Mouse (Mus musculus) liver, embryonic 15.5 days (tissue): Measurements from ENCODE around the gene Bnip2. TPM values are rescaled to one million over a fixed set of nuclear protein-coding genes. Genes with fewer than 3 reads are reported as not detected.

Source experiments
- ATAC-seq: fragments of 200-750 bp; cut with Nextera tagmentation; 2 replicates; pipeline ENCODE4 v1.8.0; 2017; ENCODE audit warnings: moderate number of reproducible peaks, mild to moderate bottlenecking, moderate library complexity; ENCODE audit not compliant: insufficient read depth
- H3K27ac ChIP-seq: fragments of 300-500 bp; sonication (generic); replicated peaks from 2 replicates; pipeline ENCODE4 v1.5.1; 2015; ENCODE audit warnings: mild to moderate bottlenecking, inconsistent platforms
- H3K27me3 ChIP-seq: fragments of 300-500 bp; sonication (generic); 2 replicates; pipeline ENCODE4 v1.6.1; 2015; ENCODE audit warnings: mild to moderate bottlenecking, inconsistent platforms
- H3K36me3 ChIP-seq: fragments of 300-500 bp; sonication (generic); replicated peaks from 2 replicates; pipeline ENCODE4 v1.6.1; 2015; ENCODE audit warnings: moderate library complexity, mild to moderate bottlenecking, inconsistent platforms
- H3K4me1 ChIP-seq: fragments of 300-500 bp; sonication (generic); replicated peaks from 2 replicates; pipeline ENCODE4 v1.6.1; 2015; ENCODE audit warnings: inconsistent platforms
- H3K4me2 ChIP-seq: fragments of 300-500 bp; sonication (generic); 2 replicates; pipeline ENCODE4 v1.6.1; 2015; ENCODE audit warnings: moderate library complexity, mild to moderate bottlenecking, inconsistent platforms
- H3K4me3 ChIP-seq: fragments of 300-500 bp; sonication (generic); replicated peaks from 2 replicates; pipeline ENCODE4 v1.5.1; 2015; ENCODE audit warnings: mild to moderate bottlenecking, inconsistent platforms
- H3K9ac ChIP-seq: fragments of 300-500 bp; sonication (generic); 2 replicates; pipeline ENCODE4 v1.6.1; 2015; ENCODE audit warnings: moderate library complexity, mild to moderate bottlenecking, inconsistent platforms
- H3K9me3 ChIP-seq: fragments of 300-500 bp; sonication (generic); replicated peaks from 2 replicates; pipeline ENCODE4 v1.6.1; 2016; ENCODE audit warnings: inconsistent platforms
- WGBS: fragments of 180-500 bp; shearing (Covaris S2); methylation state at CpG from one replicate; pipeline ENCODE4 v1.1.7; 2015; ENCODE audit warnings: mixed read lengths; ENCODE audit not compliant: insufficient replicate concordance; 5-methylcytosine and 5-hydroxymethylcytosine counted together
- polyA plus RNA-seq: library from polyadenylated mRNA; unstranded; fragments of >200 nt; fragmentation: Nextera tagmentation; extraction: Ambion mirVana; gene quantifications from 2 replicates; pipeline ENCODE4 v1.2.1, GENCODE M21; 2015

The Bnip2 gene
- polyA plus RNA-seq, 1 experiment from 2014 or later = 42.7 TPM

GRCm38 (mm10) chr9:70048751-70049415 is 59.6 kb downstream of the Bnip2 start:
- H3K36me3 ChIP-seq = no peaks in the 10 kb centered on the region
- no peak overlapping the region for H3K9ac ChIP-seq
- no peak overlapping the region for H3K27ac ChIP-seq
- H3K4me3 ChIP-seq = no peak overlapping the region
- no peak overlapping the region for H3K4me2 ChIP-seq
- H3K4me1 ChIP-seq = peaks cover 36% of the 10 kb centered on the region
- ATAC-seq = no peak
- 40% methylated on average over 6 of the region's 6 CpGs for WGBS
- H3K27me3 ChIP-seq = no peaks in the 10 kb centered on the region
- no peaks in the 10 kb centered on the region for H3K9me3 ChIP-seq

- WGBS = 39% methylated on average over 3 of the region's 3 CpGs
- H3K4me3 ChIP-seq = no peak overlapping the region
- no peaks in the 10 kb centered on the region for H3K9me3 ChIP-seq
- no peak overlapping the region for H3K4me2 ChIP-seq
- no peaks in the 10 kb centered on the region for H3K36me3 ChIP-seq
- no peak overlapping the region for H3K9ac ChIP-seq
- no peaks in the 10 kb centered on the region for H3K27me3 ChIP-seq
- ATAC-seq = no peak
- peaks cover 30% of the 10 kb centered on the region for H3K4me1 ChIP-seq
- no peak overlapping the region for H3K27ac ChIP-seq
Measured at GRCm38 (mm10) chr9:70049416-70049783, 60.1 kb downstream of the Bnip2 start.

- WGBS = 18% methylated on average over 8 of the region's 8 CpGs
- peaks cover 27% of the 10 kb centered on the region for H3K4me1 ChIP-seq
Measured at GRCm38 (mm10) chr9:70049839-70050238, 60.6 kb downstream of the Bnip2 start.

GRCm38 (mm10) chr9:70052730-70053129 is 63.5 kb downstream of the Bnip2 start:
- H3K4me3 ChIP-seq = no peak overlapping the region
- no peak overlapping the region for H3K9ac ChIP-seq
- H3K4me1 ChIP-seq = peaks cover 6% of the 10 kb centered on the region; the same call in 1 of the 2 replicates
- no peak for ATAC-seq
- 0 out of 2 replicates have a peak, but pooled peaks cover 3% of the 10 kb centered on the region for H3K9me3 ChIP-seq
- no peak overlapping the region for H3K27ac ChIP-seq
- H3K36me3 ChIP-seq = no peaks in the 10 kb centered on the region
- H3K27me3 ChIP-seq = no peaks in the 10 kb centered on the region; the same call in 1 of the 2 replicates
- 48% methylated on average over 3 of the region's 3 CpGs for WGBS
- no peak overlapping the region for H3K4me2 ChIP-seq

More at GRCm38 (mm10) chr9:70049839-70050238, 60.6 kb downstream of the Bnip2 start:
- Histone ChIP-seq H3K9ac (no peak overlapping the region), H3K9me3 (no peaks in the 10 kb centered on the region), H3K4me3 (no peak overlapping the region), H3K27me3 (no peaks in the 10 kb centered on the region), H3K27ac (no peak overlapping the region), H3K4me2 (no peak overlapping the region), H3K36me3 (no peaks in the 10 kb centered on the region)
- no peak for ATAC-seq

- no peak overlapping the region for H3K9ac ChIP-seq
- no peak overlapping the region for H3K27ac ChIP-seq
- WGBS = 40% methylated on average over 3 of the region's 3 CpGs
- H3K36me3 ChIP-seq = no peaks in the 10 kb centered on the region
- H3K4me3 ChIP-seq = no peak overlapping the region
- H3K4me2 ChIP-seq = no peak overlapping the region
- ATAC-seq = no peak
- H3K27me3 ChIP-seq = no peaks in the 10 kb centered on the region; the same call in 1 of the 2 replicates
- H3K4me1 ChIP-seq = peaks cover 6% of the 10 kb centered on the region; the same call in 1 of the 2 replicates
- H3K9me3 ChIP-seq = 0 out of 2 replicates have a peak, but pooled peaks cover 3% of the 10 kb centered on the region
Measured at GRCm38 (mm10) chr9:70053411-70053810, 64.1 kb downstream of the Bnip2 start.

Other genes with a start within 250 kb of the Bnip2 start
- gene Foxb1, start 228.5 kb upstream of the Bnip2 start, polyA plus RNA-seq = not detected in 2 replicates
- 112 and 115 TPM in 2 replicates for gene Gtf2a2, start 23.1 kb downstream of the Bnip2 start, polyA plus RNA-seq
- not detected in 2 replicates for gene Gcnt3, start 48.6 kb downstream of the Bnip2 start, polyA plus RNA-seq
- gene Fam81a, start 153.1 kb downstream of the Bnip2 start, polyA plus RNA-seq = 0.52 and 0.56 TPM in 2 replicates
- gene Myo1e, start 217.9 kb downstream of the Bnip2 start, polyA plus RNA-seq = 3.5 and 4.2 TPM in 2 replicates